Mouse (Mus musculus) thymus, postnatal 36 days (tissue): ENCODE measurements around the gene Lgi4.
A peak's percentile ranks its signal among the peaks of the same experiment; 100 is the strongest.

Source experiments
- DNase-seq, 2 experiments: peaks; one replicate each; pipeline ENCODE4 v3.0.0; 2022; ENCODE audit warnings: mixed read lengths in 2 of 2

The Lgi4 gene

DNA sequence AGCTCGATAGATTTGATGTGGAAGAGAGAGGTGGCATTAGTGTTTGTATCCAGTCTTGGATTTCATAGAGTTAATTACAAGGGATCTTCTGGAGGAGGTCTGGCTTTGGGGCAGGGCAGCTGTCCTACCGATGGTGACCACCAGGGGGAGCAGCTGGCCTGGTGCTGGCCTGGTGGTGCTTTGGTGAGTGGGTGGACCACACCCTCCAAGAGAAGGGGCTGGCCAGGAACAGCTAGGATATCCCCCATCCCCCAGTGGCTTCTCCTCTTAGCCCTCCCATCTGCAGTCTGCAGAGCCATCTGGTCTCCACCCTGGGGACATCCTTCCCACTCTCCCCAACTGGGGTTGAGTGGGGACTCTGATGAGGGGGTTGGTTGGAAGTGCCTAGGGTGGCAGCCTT is at the start of gene Lgi4:
Gene Lgi4 (plus strand): TSS at position 235 of the 400 bp plus-strand sequence.
- peak; percentile 69 to 74 for DNase-seq

DNA sequence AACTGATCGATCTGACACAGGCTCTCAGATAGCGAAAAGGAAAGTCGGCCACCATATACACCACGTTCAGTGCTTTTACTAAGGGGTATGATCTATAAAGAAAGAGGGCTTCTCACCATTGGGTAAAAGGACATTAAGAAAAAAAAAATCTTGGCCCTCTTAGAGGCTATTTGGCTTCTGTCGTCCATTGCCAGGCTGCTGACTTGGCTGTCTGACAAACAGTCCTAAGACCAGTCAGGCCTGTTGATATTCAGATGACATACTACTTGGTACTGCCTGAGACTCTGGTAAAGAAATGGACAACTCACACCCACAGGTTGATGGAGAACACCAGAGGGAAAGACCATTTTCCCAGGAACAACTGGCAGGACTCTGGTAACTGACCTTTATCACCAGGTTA is 46.2 kb upstream of the Lgi4 start:
- no peak for DNase-seq

DNA sequence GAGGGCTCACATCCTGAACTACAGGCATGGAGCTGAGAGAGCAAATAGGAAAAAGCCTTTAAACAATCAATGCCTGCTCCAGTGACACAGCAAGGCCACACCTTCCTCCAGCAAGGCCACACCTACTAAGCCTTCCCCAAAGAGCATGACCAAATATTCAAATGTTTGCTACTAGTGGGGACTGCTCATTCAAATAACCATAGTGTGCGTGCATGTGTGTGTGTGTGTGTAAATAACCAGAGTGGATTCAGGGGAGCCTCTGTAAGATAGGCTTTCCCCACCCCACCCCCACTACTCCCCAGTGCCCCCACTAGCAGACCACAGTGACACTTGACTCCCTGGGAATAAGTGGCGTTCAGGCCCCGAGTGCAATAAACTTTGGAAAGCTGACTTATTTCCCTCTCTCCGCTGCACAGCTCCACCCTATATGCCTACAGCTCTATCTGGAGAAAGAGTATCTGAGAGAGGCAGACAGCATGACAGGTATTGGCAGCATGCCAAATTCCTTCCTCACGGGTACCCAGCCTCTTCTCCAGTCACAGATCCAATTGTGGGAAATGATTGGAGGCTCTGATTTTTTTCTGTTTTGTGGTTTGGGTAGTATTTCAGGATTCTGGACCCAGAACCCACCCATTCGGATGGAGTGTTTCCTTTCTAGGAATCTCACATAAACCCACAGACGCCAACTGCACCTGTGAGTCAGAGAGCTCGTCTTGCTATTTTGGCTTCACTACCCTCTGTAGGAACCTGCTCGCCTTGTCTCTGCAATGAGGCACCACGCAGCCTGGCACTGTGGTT is 41.8 kb upstream of the Lgi4 start:
- DNase-seq = no peak

DNA sequence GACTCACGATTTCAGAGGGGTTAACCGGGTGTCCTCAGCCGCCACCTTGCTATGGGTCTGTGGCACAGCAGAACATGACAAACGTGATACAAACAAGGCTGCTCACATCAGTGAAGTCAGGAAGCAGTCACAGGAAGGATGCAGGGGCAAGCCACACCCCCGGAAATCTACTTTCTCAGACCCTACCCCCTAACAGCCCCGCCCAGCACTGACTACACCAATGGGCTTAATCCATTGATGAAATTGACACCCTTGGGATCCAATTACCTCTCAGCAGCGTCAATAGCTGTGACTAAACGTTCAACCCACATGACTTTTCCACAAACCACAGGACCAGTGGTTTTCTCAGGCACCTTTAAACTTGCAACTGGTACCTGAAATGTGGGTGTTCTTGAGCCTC is 30.5 kb upstream of the Lgi4 start:
- DNase-seq = no peak

DNA sequence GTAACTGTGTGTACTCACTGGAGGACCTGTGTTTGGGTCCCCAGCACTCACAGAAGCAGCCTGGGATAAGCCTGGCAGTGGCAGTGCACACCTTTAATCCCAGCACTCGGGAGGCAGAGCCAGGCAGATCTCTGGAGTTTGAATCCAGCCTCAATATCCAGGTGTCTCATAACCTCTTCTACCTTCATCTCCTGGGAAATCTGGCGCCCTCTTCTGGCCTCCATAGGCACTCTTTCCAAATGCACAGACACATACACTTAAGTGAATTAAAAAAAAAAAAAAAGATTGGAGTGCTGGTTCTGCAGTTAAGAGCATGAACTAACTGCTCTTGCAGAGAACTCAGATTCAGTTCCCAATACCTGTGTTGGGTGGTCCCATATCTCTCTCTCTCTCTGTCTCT is 28.4 kb upstream of the Lgi4 start:
- no peak for DNase-seq

DNA sequence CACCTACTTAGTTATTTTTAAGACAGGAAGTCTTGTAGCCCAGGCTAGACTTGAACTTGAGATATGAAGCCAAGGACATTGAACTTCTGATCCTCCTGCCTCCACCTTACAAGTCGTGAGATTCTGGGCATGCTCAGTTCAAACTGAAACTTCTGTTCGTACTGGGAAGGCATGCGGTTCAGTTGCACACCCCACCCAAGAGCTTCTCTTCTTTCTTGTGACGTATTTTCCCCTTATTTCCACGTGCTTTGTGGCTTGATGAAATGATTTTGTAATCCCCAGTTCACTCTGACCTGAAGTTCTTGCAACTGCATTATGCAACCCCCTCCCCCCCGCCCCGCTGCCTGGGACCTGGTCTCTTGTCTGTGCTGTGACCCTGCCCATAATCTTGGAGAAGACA is 27.4 kb upstream of the Lgi4 start:
- DNase-seq = no peak

DNA sequence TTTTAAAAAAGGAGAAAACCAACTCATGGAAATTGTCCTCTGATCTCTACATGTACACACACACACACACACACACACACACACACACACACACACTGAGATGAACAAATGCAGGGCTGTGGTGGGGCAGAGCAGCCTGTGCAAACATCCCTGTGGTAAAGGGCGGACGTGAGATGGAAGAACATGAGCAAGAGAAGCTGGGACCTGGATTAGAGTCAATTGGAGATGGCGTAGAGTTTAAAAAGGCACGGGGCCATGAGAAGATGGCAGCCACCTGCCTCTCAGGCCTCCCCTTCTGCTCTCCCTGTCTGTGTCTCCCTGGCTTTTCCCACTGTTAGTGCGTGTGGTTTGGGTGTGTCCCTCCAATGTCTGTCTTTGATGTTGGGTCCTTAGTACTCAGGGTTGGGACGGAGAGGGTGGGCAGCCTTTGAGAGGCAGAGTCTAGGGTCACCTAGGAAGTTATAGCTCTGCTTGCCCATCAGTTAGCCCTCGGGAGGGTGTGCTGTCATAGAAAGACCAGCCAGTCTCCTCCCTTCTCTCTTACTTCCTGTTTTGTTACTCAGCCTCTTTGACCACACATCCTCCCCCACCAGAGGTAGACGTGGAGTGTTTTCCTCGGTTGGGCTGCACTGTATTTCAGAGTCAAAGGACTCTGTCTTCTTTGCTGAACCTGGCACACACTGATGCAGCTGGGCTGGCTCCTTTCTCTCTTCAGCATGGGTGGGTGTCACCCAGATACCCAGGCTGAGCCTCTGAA is 25.6 kb upstream of the Lgi4 start:
- DNase-seq = peak; percentile 60 to 78

DNA sequence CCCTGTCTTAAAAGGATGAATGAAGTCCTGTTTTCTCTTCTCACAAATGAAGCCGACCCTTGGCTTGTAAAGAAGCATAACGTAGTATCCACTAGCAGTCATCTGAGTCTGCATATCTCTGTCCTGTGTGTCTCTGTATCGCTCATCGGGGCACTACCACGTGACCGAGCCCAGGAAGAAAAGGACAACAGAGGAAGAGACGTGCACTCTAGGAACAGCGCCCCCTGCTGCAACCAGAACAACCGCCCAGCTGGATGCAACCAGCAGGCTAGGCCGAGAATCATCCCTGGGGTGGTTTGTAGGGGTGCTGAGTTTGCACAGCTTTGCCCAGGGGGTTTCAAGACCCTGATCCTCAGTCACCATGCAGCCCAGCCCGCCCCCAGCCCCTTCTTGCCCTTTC is 24.4 kb upstream of the Lgi4 start:
- peak; percentile 54 to 70 for DNase-seq

DNA sequence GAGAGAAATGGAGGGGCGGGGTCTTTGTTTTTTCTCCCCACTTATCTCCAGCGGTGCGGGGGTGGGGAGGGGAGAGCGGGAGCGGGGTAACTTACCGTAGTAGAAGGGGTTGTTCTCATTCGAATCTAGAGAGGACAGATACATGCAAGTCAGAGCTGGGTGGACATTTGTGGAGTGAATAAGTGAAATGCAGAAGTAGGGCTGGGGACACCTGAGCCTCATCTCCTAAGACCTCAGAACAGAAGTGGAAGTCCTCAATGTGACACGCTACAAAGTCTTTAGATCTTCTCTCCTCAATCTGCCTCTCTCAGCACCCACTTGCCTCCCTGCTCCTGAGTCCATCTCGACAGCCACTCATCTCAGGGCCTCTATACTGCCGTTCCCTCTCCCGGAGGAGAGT is 23.9 kb upstream of the Lgi4 start:
- DNase-seq = no peak

DNA sequence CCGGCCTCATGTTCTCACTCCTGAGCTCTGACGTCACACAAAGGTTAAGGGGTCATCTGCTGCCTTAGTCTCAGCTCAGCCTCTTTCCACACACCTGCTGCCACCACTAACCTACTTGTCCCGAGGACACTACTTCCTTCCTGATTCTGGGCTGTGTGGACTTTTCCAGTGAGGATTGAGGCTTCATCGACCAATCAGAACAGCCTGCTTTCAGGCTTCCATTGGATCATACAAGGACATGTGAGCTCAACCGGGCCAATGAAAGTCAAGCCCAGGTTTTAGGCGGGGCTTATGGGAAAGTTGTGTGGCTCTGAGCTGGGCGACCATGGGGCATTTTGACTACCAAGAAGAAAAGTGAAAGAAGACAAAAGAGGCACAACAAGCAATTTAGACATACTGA is 22.2 kb upstream of the Lgi4 start:
- DNase-seq = peak; percentile 40 to 63

DNA sequence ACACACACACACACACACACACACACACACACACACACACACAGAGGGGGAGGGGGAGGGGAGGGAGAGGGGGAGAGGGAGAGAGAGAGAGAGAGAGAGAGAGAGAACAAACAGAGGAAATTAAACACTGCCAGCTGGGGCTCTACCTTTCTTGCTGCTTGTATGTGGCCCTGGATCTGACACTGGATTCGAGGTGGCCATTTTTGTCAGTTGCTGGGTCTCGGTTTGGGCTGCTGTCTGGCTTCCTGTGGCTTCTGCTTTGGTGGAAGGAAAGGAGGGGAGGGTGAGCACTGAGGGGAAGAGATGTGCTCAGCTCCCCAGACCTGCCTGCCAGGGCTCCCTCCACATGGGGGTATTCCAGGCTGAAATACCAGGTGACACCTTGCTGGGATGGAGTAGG is 21.5 kb upstream of the Lgi4 start:
- DNase-seq = peak; percentile 63 to 71

DNA sequence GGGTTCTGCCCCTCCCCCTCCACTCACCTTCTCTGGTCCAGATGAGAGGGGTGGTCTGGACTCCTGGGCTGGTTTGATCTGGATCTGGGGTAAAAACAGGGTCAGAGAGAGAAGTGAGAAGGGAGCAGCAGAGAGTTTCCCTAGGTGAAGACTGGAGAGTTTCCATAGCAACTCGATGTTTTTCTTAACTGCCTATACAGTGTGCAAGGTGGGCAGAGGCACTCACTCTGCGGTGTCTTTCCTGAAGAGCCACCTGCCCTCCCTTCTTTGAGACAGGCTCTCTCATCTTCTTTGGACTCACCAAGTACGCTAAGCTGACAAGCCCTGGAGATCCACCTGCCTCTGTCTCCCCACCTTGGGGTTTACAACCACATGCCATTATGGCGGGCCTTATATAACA is 20.1 kb upstream of the Lgi4 start:
- DNase-seq = peak in 1 of 2 experiments; percentile 22

DNA sequence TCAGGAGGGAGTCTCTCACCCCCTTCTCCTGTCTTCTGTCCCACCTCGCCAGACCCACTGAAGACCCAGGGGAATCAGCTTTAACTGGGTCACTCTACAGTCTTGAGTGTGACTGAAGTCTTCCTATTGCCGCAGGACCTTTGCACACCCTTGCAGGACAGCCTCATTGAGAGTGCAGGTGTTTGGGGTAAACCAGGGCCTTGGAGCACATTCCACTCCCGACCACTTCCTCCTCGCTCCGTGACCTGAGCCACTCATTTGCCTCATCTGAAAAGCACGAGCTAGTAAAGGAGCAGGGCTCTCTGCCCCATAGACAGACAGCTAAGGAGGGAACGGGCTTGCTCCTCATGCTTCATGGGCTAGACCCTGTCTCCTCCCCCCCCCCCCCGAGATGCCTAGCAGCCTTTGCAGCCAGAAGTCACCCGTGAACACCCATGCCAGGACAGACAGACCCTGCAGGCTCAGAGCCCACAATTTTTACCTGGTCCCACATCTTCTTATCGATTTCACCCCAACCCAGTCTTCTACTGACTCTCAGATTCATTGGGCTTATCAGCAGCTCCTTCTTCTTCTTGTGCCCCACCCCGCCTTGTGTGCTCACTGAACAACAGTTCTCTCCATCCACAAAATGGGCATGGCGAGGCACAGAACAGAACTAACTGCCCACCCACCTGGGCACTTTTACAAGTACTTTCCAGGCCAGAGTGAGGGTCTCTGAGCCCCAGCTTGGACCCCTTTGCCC is 18.7 kb upstream of the Lgi4 start:
- peak; percentile 56 to 68 for DNase-seq

DNA sequence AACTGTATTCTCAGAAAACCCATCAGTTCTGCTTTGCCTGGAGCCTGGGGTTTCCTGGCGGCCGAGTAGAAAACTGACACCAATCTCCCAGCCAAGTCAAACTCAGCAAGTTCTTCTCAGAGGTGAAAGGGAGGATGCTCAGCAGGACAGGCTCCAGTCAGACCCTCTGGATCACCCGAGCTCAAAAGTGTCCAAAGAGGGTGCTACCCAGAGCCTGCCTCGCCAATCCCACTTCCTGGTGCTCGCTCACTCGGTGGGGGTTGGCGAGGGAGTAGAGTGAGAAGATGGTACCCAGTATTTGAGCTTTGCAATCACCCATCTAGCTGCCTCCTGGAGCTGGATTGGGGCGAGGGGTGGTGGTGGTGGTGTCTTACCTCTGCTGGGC is 18.1 kb upstream of the Lgi4 start:
- DNase-seq = peak; percentile 43 to 53

DNA sequence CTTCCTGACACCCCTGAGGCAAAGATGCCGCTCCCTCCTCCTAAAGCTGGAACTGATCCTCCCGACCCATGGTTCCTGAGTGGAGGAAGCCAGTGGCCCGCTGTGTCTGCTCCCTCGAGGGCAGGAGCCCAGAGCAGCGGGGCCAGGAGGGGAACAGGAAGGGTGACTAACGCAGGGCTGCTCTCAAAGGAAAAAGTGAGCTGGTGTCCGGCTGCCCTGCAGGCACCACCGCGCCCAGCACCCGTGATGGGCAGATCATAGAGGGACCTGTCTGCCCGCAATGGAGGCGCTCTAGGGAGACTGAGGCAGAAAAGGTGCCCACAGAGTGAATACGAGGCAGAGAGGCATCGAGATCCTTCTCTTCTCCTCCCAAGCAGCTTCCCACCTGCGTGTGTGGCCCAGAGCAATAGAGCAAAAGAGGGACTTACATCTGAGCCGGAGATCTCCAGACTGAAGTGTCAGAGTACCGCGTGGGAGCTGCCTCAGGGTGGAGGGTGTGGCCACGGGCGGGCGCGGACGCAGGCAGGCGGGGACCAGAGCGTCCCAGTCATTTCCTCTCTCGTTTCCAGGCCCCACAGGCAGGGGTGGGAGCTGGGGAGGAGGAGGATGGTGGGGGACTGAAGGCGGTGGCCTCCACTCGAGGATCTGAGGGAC is 17.4 kb upstream of the Lgi4 start:
- DNase-seq = peak; percentile 75 to 84

DNA sequence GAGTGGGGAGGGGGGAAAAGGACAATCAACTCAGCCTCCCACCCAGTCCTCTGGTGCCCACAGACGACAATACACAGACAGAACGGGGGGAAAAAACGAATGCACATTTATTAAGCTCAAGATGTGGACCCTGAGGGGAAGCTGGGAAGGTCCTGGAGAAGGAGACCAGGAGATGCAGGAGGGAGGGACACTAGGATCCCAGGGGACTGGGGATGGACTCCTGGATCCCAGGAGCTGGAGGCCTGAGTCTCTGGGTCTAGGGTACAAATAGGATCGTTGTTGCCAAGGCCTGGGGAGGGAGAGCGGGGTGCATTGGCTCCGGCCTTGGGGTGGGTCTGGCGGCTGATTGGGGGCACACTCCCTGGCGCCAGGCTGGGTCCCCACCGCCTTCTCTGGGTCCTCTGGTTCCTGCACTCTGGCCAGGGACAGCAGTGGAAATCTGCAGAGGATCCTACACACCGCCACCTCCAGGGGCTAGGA is 16.7 kb upstream of the Lgi4 start, which contains the start of gene Fxyd5:
Gene Fxyd5 (minus strand): TSS at position 51 of the 480 bp plus-strand sequence.
- DNase-seq = no peak

DNA sequence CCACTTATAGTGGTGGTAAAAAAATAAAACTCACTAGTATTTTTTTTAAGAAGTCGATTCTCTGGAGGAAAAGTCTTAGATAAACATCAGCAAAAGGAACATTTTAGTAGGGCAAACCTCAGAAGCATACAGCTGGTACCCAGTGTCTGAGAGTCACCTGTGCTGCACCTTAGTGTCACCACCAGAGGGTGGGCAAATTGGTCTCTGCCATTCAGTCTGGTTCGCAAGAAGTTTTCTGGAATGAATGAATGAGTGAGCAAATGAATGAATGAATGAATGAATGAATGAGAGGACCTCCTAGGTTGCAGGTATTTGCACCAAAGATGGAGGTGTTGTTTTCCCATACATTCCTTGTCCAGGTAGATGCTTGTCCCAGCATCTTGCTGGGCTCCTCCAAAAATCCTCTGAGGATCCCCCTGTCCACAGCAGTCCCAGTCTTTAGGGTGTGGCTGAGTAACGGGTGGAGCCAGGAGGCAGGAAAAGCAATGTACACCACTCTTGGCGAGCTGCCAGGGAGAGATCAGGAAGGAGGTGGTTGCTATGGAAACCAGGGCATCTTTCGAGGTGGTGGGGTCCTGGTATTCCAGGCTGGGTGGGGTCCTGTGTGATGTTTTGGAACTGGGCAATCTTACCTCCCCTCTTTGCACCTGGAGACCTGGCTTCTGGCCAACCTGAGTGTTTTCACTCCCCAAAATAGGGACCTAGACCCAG is 9.9 kb upstream of the Lgi4 start:
- peak in 1 of 2 experiments; percentile 28 for DNase-seq

DNA sequence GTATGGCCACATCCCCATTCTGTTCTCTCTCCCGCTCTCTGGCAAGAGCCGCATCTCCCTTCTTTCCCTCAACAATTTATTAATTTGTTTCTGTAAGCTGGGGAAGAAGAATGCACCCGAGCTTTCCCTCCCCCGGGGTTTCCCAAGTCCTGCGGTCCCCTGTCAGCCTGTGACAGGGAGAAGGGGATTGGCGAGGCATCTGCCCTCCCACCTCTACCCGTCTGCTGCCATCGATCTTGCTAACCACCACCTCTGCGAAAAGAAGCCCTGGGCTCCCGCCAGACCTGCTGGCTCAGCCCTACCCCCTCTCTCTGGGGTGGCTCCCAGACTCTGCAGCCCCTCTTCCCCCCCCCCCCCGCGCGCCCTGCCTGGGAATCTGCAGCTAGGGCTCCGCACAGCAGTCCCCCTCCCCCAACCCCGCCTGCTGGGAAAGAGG is 9.3 kb upstream of the Lgi4 start:
- DNase-seq = no peak

DNA sequence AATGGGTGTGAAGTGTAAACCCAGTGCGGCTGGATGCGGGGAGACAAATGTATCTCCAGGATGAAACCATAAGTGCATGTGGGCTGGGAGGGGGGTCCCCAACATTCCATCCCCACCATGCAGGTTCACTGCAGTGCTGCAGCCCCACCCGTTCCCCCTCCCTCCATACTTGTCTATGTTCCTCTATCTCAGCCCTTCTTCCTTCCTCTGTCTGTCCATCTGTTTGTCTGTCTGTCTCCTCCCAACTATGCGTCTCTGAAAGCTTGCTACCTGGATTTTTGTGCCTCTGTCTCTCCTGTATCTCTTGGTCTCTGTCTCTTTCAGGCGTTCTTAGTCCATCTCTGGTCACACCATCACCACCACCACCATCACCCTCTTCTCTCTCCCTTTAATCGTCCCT is 8.7 kb upstream of the Lgi4 start:
- no peak for DNase-seq

DNA sequence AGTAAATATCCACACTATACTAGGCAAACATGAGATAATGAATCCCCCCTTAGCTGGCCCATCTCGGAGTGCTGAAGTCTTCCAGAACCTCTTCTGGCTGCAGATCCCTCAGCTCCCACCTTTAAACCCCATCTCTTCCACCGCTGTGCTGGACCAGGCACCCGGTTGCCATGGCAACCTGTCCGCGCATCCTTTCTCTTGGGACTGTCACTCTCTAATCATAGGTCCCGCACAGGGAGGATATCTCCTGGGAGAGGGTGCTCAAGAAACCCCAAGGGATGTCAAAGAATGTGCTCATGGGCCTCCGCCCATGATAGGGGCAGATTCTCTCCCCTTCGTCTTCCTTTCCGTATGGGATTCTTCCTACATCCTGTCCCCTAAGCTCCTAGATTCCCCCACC is 8.2 kb upstream of the Lgi4 start:
- no peak for DNase-seq

DNA sequence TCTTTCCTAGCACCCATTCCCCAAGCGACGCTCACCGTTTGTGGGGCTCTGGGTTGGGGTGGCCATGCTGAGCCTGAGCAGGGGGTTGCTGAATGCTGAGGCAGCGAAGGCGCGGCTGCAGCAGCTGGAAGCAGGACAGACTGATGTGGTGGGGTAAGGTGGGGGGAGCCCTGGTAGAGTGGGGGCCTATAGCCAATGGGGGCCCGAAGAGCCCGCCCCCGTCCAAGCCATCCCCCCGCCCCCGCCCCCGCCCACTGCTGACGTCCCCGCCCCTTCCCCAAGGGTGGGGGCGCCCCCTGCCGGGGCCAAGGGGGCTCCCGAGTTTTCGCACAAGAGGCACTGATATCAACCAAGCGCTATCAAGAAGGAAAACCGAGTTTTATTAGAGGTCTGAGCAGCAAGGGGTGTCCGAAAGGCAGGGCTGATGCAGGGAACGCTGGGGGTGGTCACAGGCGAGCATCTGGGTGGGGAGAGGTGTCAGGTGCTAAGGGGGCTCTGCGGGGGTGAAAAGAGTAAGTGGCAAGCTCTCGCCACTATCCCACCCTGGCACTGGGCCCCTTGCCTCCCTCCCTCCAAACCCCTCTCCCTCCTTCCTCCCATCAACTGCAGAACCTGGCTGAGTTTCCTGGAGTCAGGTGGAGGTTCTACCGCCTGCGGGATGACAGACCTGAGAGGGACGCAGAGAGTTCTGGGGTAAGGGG is 7.7 kb upstream of the Lgi4 start, which contains the start of gene Fxyd7:
Gene Fxyd7 (minus strand): TSS at position 147 of the 701 bp plus-strand sequence.
- peak; percentile 48 to 53 for DNase-seq
